Mouse (Mus musculus) urinary bladder, postnatal 4 days (tissue): ENCODE results near the gene Lbhd2.

Experiments
- DNase-seq, 2 experiments: peaks; one replicate each; pipeline ENCODE4 v3.0.0; 2021 to 2022; ENCODE audit warnings: low spot score in 2 of 2

Lbhd2 gene

GRCm38 (mm10) chr12:111430868-111431817 is 24.5 kb downstream of the Lbhd2 start:
- DNase-seq, result no peak

GRCm38 (mm10) chr12:111432097-111432496 is 25.5 kb downstream of the Lbhd2 start:
- DNase-seq, result no peak

- DNase-seq, result no peak
These were observed 26.2 kb downstream of the Lbhd2 start for GRCm38 (mm10) chr12:111432751-111433331.

- no peak for DNase-seq
These were observed 27.6 kb downstream of the Lbhd2 start for GRCm38 (mm10) chr12:111434164-111434744.

- no peak for DNase-seq
These were observed 28.2 kb downstream of the Lbhd2 start for GRCm38 (mm10) chr12:111434745-111435327.

GRCm38 (mm10) chr12:111436170-111436569 is 29.6 kb downstream of the Lbhd2 start:
- DNase-seq, result no peak

GRCm38 (mm10) chr12:111436640-111437039 is 30.0 kb downstream of the Lbhd2 start:
- DNase-seq, result no peak

- no peak for DNase-seq
These were observed 30.8 kb downstream of the Lbhd2 start for GRCm38 (mm10) chr12:111437222-111437900.

- DNase-seq, result no peak
These were observed 32.2 kb downstream of the Lbhd2 start for GRCm38 (mm10) chr12:111438850-111439249.

- DNase-seq, result no peak
These were observed 34.2 kb downstream of the Lbhd2 start for GRCm38 (mm10) chr12:111440701-111441373.

GRCm38 (mm10) chr12:111441523-111441922 is 34.9 kb downstream of the Lbhd2 start:
- DNase-seq, result no peak

GRCm38 (mm10) chr12:111442309-111443010 is 35.9 kb downstream of the Lbhd2 start, which contains the start of gene Tnfaip2:
Tnfaip2 (plus strand) TSS chr12:111442469.
- DNase-seq, result peak; percentile 79 to 81

- no peak for DNase-seq
These were observed 36.6 kb downstream of the Lbhd2 start for GRCm38 (mm10) chr12:111443011-111443870.

- no peak for DNase-seq
These were observed 37.6 kb downstream of the Lbhd2 start for GRCm38 (mm10) chr12:111443921-111444831.

GRCm38 (mm10) chr12:111445161-111445889 is 38.7 kb downstream of the Lbhd2 start:
- DNase-seq, result no peak

- DNase-seq, result no peak
These were observed 39.4 kb downstream of the Lbhd2 start for GRCm38 (mm10) chr12:111445890-111446613.

- DNase-seq, result no peak
These were observed 40.1 kb downstream of the Lbhd2 start for GRCm38 (mm10) chr12:111446745-111447144.
